ENCODE assay signal across 28 mouse cellular contexts in the genomic region with DNA sequence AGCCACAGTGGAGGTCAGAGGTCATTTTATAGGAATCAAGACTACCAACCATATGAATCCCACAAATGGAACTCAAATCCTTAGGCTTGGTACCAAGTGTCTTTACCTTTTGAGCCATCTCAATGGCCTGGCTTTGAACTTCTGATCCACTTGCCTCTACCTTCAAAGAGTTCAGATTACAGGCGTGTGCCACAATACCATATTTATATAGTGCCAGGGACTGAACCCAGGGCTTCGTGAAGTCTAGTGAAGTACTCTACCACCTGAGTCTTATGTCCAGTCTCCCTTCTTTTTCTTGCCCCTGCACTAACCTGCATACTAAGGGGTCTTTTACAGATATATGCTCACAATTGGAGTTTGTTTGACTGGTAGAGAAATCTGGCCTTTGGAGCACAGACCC. TPM values are rescaled to one million over a fixed set of nuclear protein-coding genes. Genes with fewer than 3 reads are reported as not detected.
DNase-seq lines count a peak whose midpoint lies in the region; ATAC-seq and TF ChIP-seq lines count a peak whose summit lies in the region.
"Had no signal": no experiment of that assay in that cellular context is flagged by ENCODE, and none has a peak within 500 bp of the region (broad histone marks: within the 10 kb centered on the region; RNA-seq: fewer than 3 reads in every experiment).

No protein-coding gene starts in this region.

- TF ChIP-seq CTCF in MEL (IDR thresholded peaks at IDR 0.05 in 2 of 3, conservative IDR thresholded peaks at IDR 0.05 in 1 of 3; ENCODE audit: control insufficient read depth in 1 of 3, insufficient read depth in 1 of 3, low read depth in 2 of 3, low read length in 3 of 3, poor library complexity in 1 of 3, severe bottlenecking in 1 of 3): no peak
- no peak for TF ChIP-seq CTCF in liver, embryonic 14.5 days (IDR thresholded peaks at IDR 0.05; ENCODE audit: low read depth)

- TF ChIP-seq POLR2A in MEL (IDR thresholded peaks at IDR 0.05; ENCODE audit: control insufficient read depth in 1 of 2, insufficient read depth in 1 of 2, low read depth in 1 of 2, low read length in 2 of 2, poor library complexity in 1 of 2): no peak; a peak in 1 of 4 replicates

- ATAC-seq in liver, embryonic 11.5 days (replicated peaks; ENCODE audit: low FRiP score): no peak
- ATAC-seq in liver, embryonic 14.5 days (ENCODE audit: insufficient read depth): no peak
- ATAC-seq in intestine, embryonic 15.5 days: no peak
- ATAC-seq: CD4-positive, CD25-positive, alpha-beta regulatory T cell, adult 4 months; forebrain, embryonic 14.5 days; forebrain, embryonic 16.5 days had no signal

- H3K27ac ChIP-seq in liver, embryonic 11.5 days (ENCODE audit: low read depth, low read length): peak overlapping the region; percentile 94; the same call in 1 of the 2 replicates
- peak overlapping the region; percentile 99 for H3K27ac ChIP-seq in MEL (ENCODE audit: control insufficient read depth, low read depth, low read length)
- H3K27ac ChIP-seq in liver, embryonic 14.5 days: peak overlapping the region; percentile 93
- H3K27ac ChIP-seq in intestine, embryonic 15.5 days: no peak overlapping the region
- H3K27ac ChIP-seq: embryonic facial prominence, embryonic 13.5 days; embryonic facial prominence, embryonic 15.5 days; forebrain, embryonic 10.5 days; forebrain, embryonic 12.5 days had no signal

- no peaks in the 10 kb centered on the region for H3K27me3 ChIP-seq in liver, embryonic 11.5 days (replicated peaks; ENCODE audit: control insufficient read depth, insufficient read depth, low read length)
- no peaks in the 10 kb centered on the region for H3K27me3 ChIP-seq in MEL (ENCODE audit: control insufficient read depth in 1 of 2, insufficient read depth in 2 of 2, low read length in 2 of 2)
- no peaks in the 10 kb centered on the region for H3K27me3 ChIP-seq in liver, embryonic 14.5 days (ENCODE audit: control insufficient read depth, insufficient read depth, low read length)
- H3K27me3 ChIP-seq in intestine, embryonic 15.5 days (replicated peaks): no peaks in the 10 kb centered on the region
- H3K27me3 ChIP-seq: CH12.LX; embryonic facial prominence, embryonic 13.5 days; embryonic facial prominence, embryonic 15.5 days had no signal

- H3K79me2 ChIP-seq in MEL (ENCODE audit: control insufficient read depth, insufficient read depth, low read length, poor library complexity): peaks cover 61% of the 10 kb centered on the region

- H3K36me3 ChIP-seq in liver, embryonic 11.5 days (ENCODE audit: control insufficient read depth, insufficient read depth, low read length): peaks cover 7% of the 10 kb centered on the region; the same call in 1 of the 2 replicates
- H3K36me3 ChIP-seq in MEL (ENCODE audit: control insufficient read depth in 1 of 2, insufficient read depth in 2 of 2, low read length in 2 of 2): peaks cover 2 to 62% of the 10 kb centered on the region in 2 experiments; a peak in 3 of 4 replicates
- H3K36me3 ChIP-seq in liver, embryonic 14.5 days (replicated peaks; ENCODE audit: control insufficient read depth, insufficient read depth, low read depth): peaks cover 33% of the 10 kb centered on the region
- peaks cover 8% of the 10 kb centered on the region; the same call in 1 of the 2 replicates for H3K36me3 ChIP-seq in intestine, embryonic 15.5 days
- H3K36me3 ChIP-seq: forebrain, embryonic 12.5 days had no signal

- peaks cover 59% of the 10 kb centered on the region for H3K4me1 ChIP-seq in liver, embryonic 11.5 days (replicated peaks; ENCODE audit: control insufficient read depth, insufficient read depth, low read length)
- peaks cover 15 to 57% of the 10 kb centered on the region in 2 experiments for H3K4me1 ChIP-seq in MEL (ENCODE audit: control insufficient read depth in 1 of 2, insufficient read depth in 2 of 2, low read length in 2 of 2)
- H3K4me1 ChIP-seq in liver, embryonic 14.5 days (replicated peaks; ENCODE audit: control insufficient read depth in 2 of 2, insufficient read depth in 2 of 2, low read length in 1 of 2): peaks cover 55 to 70% of the 10 kb centered on the region in 2 experiments
- H3K4me1 ChIP-seq in intestine, embryonic 15.5 days (replicated peaks): peaks cover 24% of the 10 kb centered on the region

- TF ChIP-seq RAD21 in MEL (IDR thresholded peaks at IDR 0.05; ENCODE audit: low read depth, low read length): no peak

- TF ChIP-seq EP300 in MEL (IDR thresholded peaks at IDR 0.05; ENCODE audit: low read depth in 1 of 2, low read length in 2 of 2): no peak
- TF ChIP-seq EP300 in liver, embryonic 14.5 days (IDR thresholded peaks at IDR 0.05; ENCODE audit: low read depth): no peak

- peak overlapping the region; percentile 29; the same call in 1 of the 2 replicates for H3K4me2 ChIP-seq in liver, embryonic 11.5 days
- H3K4me2 ChIP-seq in liver, embryonic 14.5 days (ENCODE audit: low read depth): peak overlapping the region; percentile 16
- no peak overlapping the region for H3K4me2 ChIP-seq in intestine, embryonic 15.5 days (replicated peaks)
- H3K4me2 ChIP-seq: embryonic facial prominence, embryonic 13.5 days; embryonic facial prominence, embryonic 15.5 days; forebrain, embryonic 12.5 days had no signal

- DNase-seq in liver, embryonic 11.5 days (ENCODE audit: low spot score): no peak
- DNase-seq in liver (no peak), MEL (ENCODE audit: low read depth, low spot score) (peak; percentile 67)
- no peak for DNase-seq in liver, embryonic 14.5 days (ENCODE audit: low read depth in 3 of 3, low spot score in 3 of 3)
- DNase-seq in kidney, postnatal 14 days: no peak
- DNase-seq: adrenal gland, adult 2 months; adrenal gland, postnatal 10 days; adrenal gland, postnatal 25 days; B cell, adult 2 months; cerebellum, adult 11 months; cerebellum, adult 18-20 months; cerebellum, adult 8-10 months; cerebellum, adult 9-11 months; cerebellum, postnatal 14 days; cerebellum, postnatal 36 days; embryo, embryonic 11 days had no signal

- 91% methylated on average over 2 of the region's 2 CpGs for WGBS in liver, embryonic 11.5 days
- 84% methylated on average over 2 of the region's 2 CpGs for WGBS in liver, embryonic 14.5 days (ENCODE audit: insufficient replicate concordance)
- 94% methylated on average over 2 of the region's 2 CpGs for WGBS in intestine, embryonic 15.5 days

- no peaks in the 10 kb centered on the region for H3K9me3 ChIP-seq in liver, embryonic 11.5 days (ENCODE audit: control insufficient read depth, low read length)
- no peaks in the 10 kb centered on the region for H3K9me3 ChIP-seq in MEL (replicated peaks; ENCODE audit: insufficient read depth, low read length)
- H3K9me3 ChIP-seq in liver, embryonic 14.5 days (ENCODE audit: control insufficient read depth, low read length): no peaks in the 10 kb centered on the region
- no peaks in the 10 kb centered on the region for H3K9me3 ChIP-seq in intestine, embryonic 15.5 days
- H3K9me3 ChIP-seq: embryonic facial prominence, embryonic 13.5 days; embryonic facial prominence, embryonic 15.5 days; forebrain, embryonic 10.5 days; forebrain, embryonic 12.5 days; G1E had no signal

- no peak overlapping the region for H3K9ac ChIP-seq in liver, embryonic 11.5 days (ENCODE audit: low read depth, low read length)
- H3K9ac ChIP-seq in MEL (ENCODE audit: control insufficient read depth, low read depth, low read length, poor library complexity, severe bottlenecking): peak overlapping the region; percentile 26; the same call in 1 of the 2 replicates
- H3K9ac ChIP-seq in liver, embryonic 14.5 days (replicated peaks): no peak overlapping the region
- H3K9ac ChIP-seq in intestine, embryonic 15.5 days: no peak overlapping the region
- H3K9ac ChIP-seq: embryonic facial prominence, embryonic 13.5 days; embryonic facial prominence, embryonic 15.5 days; forebrain, embryonic 12.5 days had no signal

- no peak overlapping the region for H3K4me3 ChIP-seq in liver, embryonic 11.5 days (ENCODE audit: low read depth, low read length)
- H3K4me3 ChIP-seq in MEL (ENCODE audit: control insufficient read depth in 1 of 2, insufficient read depth in 1 of 2, low read depth in 2 of 2, low read length in 2 of 2): no peak overlapping the region
- H3K4me3 ChIP-seq in liver, embryonic 14.5 days (ENCODE audit: insufficient read depth in 1 of 2, low read depth in 2 of 2, low read length in 2 of 2): no peak overlapping the region
- no peak overlapping the region for H3K4me3 ChIP-seq in intestine, embryonic 15.5 days (replicated peaks)
- H3K4me3 ChIP-seq: embryonic facial prominence, embryonic 13.5 days; embryonic facial prominence, embryonic 15.5 days; erythroblast, embryonic 14.5 days; forebrain, embryonic 10.5 days; forebrain, embryonic 12.5 days had no signal

RNA-seq across cellular contexts. Expression of a gene that starts 3.9 kb away (rescaled TPM):
- 265 and 274 TPM in 2 replicates for polyA plus RNA-seq in liver, embryonic 11.5 days (2014; fragmentation: Nextera tagmentation; extraction: Ambion mirVana)
- 130 and 164 TPM in 2 replicates for total RNA-seq in MEL (2012; rRNA removed)
- polyA plus RNA-seq in MEL (2012; ENCODE audit: insufficient read depth in 1 of 2, insufficient read length in 2 of 2, low read depth in 1 of 2, low replicate concordance in 2 of 2, missing spikeins in 1 of 2): 100 to 1,000 TPM in 1 of 2 experiments, not detected in 1; 179 TPM
- 129 and 188 TPM in 2 replicates for polyA plus RNA-seq in liver, embryonic 14.5 days (2012; rRNA removed)
- polyA plus RNA-seq in liver, embryonic 14.5 days (2014; fragmentation: Nextera tagmentation; extraction: Ambion mirVana): 266 and 276 TPM in 2 replicates
- polyA plus RNA-seq in intestine, embryonic 15.5 days (2015; fragmentation: Nextera tagmentation; extraction: Ambion mirVana): 193 and 229 TPM in 2 replicates

RNA-seq across cellular contexts. Expression of a gene that starts 6.3 kb away (rescaled TPM):
- polyA plus RNA-seq in liver, embryonic 11.5 days (2014; fragmentation: Nextera tagmentation; extraction: Ambion mirVana): 164 and 181 TPM in 2 replicates
- 490 and 593 TPM in 2 replicates for total RNA-seq in MEL (2012; rRNA removed)
- 100 to 1,000 TPM in 1 of 2 experiments, not detected in 1; 465 TPM for polyA plus RNA-seq in MEL (2012; ENCODE audit: insufficient read depth in 1 of 2, insufficient read length in 2 of 2, low read depth in 1 of 2, low replicate concordance in 2 of 2, missing spikeins in 1 of 2)
- polyA plus RNA-seq in liver, embryonic 14.5 days (2012; rRNA removed): 72.5 and 80.0 TPM in 2 replicates
- polyA plus RNA-seq in liver, embryonic 14.5 days (2014; fragmentation: Nextera tagmentation; extraction: Ambion mirVana): 81.0 and 94.5 TPM in 2 replicates
- polyA plus RNA-seq in intestine, embryonic 15.5 days (2015; fragmentation: Nextera tagmentation; extraction: Ambion mirVana): 19.2 and 19.4 TPM in 2 replicates

RNA-seq across cellular contexts. Expression of a gene that starts 19.8 kb away (rescaled TPM):
- polyA plus RNA-seq in liver, embryonic 11.5 days (2014; fragmentation: Nextera tagmentation; extraction: Ambion mirVana): 106 and 112 TPM in 2 replicates
- 47.2 and 50.7 TPM in 2 replicates for total RNA-seq in MEL (2012; rRNA removed)
- 100 to 1,000 TPM; 107 to 268 TPM for polyA plus RNA-seq in MEL (2012; ENCODE audit: insufficient read depth in 1 of 2, insufficient read length in 2 of 2, low read depth in 1 of 2, low replicate concordance in 2 of 2, missing spikeins in 1 of 2)
- polyA plus RNA-seq in liver, embryonic 14.5 days (2012; rRNA removed): 40.3 and 42.8 TPM in 2 replicates
- polyA plus RNA-seq in liver, embryonic 14.5 days (2014; fragmentation: Nextera tagmentation; extraction: Ambion mirVana): 68.0 and 75.4 TPM in 2 replicates
- polyA plus RNA-seq in intestine, embryonic 15.5 days (2015; fragmentation: Nextera tagmentation; extraction: Ambion mirVana): 122 and 133 TPM in 2 replicates

RNA-seq across cellular contexts. Expression of a gene that starts 27.5 kb away (rescaled TPM):
- 24.1 and 26.9 TPM in 2 replicates for polyA plus RNA-seq in liver, embryonic 11.5 days (2014; fragmentation: Nextera tagmentation; extraction: Ambion mirVana)
- 5.0 and 5.2 TPM in 2 replicates for total RNA-seq in MEL (2012; rRNA removed)
- polyA plus RNA-seq in MEL (2012; ENCODE audit: insufficient read depth in 1 of 2, insufficient read length in 2 of 2, low read depth in 1 of 2, low replicate concordance in 2 of 2, missing spikeins in 1 of 2): 1 to 10 TPM in 1 of 2 experiments, not detected in 1; 5.4 TPM
- 10.9 and 11.3 TPM in 2 replicates for polyA plus RNA-seq in liver, embryonic 14.5 days (2012; rRNA removed)
- polyA plus RNA-seq in liver, embryonic 14.5 days (2014; fragmentation: Nextera tagmentation; extraction: Ambion mirVana): 5.7 and 6.5 TPM in 2 replicates
- 23.8 and 23.9 TPM in 2 replicates for polyA plus RNA-seq in intestine, embryonic 15.5 days (2015; fragmentation: Nextera tagmentation; extraction: Ambion mirVana)

RNA-seq across cellular contexts. Expression of a gene that starts 31.3 kb away (rescaled TPM):
- polyA plus RNA-seq in liver, embryonic 11.5 days (2014; fragmentation: Nextera tagmentation; extraction: Ambion mirVana): 39.5 and 40.3 TPM in 2 replicates
- total RNA-seq in MEL (2012; rRNA removed): 0.15 and 0.16 TPM in 2 replicates
- polyA plus RNA-seq in MEL (2012; ENCODE audit: insufficient read depth in 1 of 2, insufficient read length in 2 of 2, low read depth in 1 of 2, low replicate concordance in 2 of 2, missing spikeins in 1 of 2): 1 to 10 TPM in 1 of 2 experiments, not detected in 1; 2.5 TPM
- polyA plus RNA-seq in liver, embryonic 14.5 days (2012; rRNA removed): 39.0 and 58.3 TPM in 2 replicates
- 43.6 and 48.0 TPM in 2 replicates for polyA plus RNA-seq in liver, embryonic 14.5 days (2014; fragmentation: Nextera tagmentation; extraction: Ambion mirVana)
- polyA plus RNA-seq in intestine, embryonic 15.5 days (2015; fragmentation: Nextera tagmentation; extraction: Ambion mirVana): 11.3 and 14.4 TPM in 2 replicates
- total RNA-seq: common myeloid progenitor, adult 5-6 weeks had no signal
